Mouse (Mus musculus): ENCODE results near the gene Olfr490.

The Olfr490 gene

DNA sequence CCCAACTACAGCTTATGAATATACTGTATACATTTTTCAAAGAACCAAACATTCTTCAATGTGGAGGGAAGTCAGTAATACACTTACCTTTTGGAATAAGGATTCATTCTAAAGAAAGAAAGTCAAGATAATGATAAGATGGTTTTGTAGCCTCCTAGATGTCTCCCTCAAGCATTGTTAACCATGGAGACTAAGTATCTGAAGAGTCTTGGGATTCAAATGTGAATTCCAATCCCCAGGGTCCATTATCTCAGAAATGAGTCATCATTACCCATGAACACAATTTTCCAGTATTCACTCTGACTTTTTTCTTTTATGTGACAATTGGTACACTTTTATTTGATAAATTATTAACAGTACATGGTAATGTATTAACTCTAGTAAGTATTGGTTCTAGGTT lies at the start of gene Olfr490:
Gene Olfr490, minus strand, starts transcription at position 101 of the 400 bp plus-strand sequence.
- DNase-seq (ENCODE audit: inconsistent ontology term), result no peak

DNA sequence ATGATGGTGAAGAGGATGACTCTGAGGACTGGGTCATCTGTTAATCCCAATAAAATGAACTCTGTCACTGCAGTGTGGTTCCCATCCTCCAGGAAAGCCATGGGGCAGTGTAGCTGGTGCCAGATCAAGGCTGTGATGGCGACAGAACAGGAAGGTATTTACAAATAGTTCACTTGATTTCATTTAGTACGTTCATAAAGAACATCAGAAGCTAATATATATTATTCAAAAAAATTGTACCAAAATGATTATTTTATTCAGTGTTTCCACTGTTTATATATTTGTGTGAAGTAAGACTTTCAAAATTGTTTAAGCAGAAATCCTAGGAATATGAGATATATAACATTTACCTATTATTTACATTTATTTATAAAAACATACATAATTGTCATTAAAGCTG lies 34.8 kb upstream of the Olfr490 start, which contains the start of gene Olfr492:
Gene Olfr492, minus strand, starts transcription at position 101 of the 400 bp plus-strand sequence.
- DNase-seq (ENCODE audit: inconsistent ontology term), result no peak

DNA sequence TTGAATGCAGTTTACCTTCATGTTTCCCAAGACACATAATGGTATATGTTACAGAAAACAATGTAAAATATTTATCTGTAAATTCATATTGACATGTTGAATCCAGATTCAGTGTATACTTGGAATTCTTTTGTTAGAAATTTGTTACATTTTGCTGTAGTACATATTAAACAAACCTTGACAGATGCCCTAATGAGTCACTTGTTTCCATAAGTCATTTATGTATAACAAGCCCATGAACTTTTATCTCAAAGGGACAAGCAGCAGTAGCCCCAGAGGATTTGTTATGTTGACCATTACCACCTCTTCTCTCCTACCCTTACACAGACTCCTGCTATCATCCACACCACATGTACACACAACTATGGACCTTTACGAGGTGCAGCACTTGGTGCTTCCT lies 24.4 kb upstream of the Olfr490 start, which contains the start of gene Olfr491:
Gene Olfr491, plus strand, starts transcription at position 301 of the 400 bp plus-strand sequence.
- no peak for DNase-seq (ENCODE audit: inconsistent ontology term)

DNA sequence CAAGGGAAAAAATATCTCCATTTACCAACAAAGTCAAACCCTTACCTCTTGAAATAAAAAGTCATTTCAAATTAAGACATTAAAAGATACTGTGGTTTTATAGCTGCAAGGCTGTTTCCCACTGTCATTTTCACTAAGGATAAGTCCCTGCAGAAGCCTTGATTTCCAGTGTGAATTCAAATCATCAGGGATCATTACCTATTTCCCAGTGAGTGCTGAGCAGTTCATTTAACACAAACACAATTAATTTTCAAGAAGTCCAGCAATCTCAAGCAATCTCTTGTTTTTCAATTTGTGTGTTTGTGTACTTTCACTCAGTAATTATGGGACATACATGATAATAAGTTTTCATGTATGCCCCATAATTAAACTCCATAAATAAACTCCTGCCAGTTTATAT lies 30.5 kb downstream of the Olfr490 start, which contains the start of gene Olfr488:
Gene Olfr488, minus strand, starts transcription at position 101 of the 400 bp plus-strand sequence.
- no peak for DNase-seq (ENCODE audit: inconsistent ontology term)
